Mouse (Mus musculus): ENCODE data around the gene Epha5.

DNA sequence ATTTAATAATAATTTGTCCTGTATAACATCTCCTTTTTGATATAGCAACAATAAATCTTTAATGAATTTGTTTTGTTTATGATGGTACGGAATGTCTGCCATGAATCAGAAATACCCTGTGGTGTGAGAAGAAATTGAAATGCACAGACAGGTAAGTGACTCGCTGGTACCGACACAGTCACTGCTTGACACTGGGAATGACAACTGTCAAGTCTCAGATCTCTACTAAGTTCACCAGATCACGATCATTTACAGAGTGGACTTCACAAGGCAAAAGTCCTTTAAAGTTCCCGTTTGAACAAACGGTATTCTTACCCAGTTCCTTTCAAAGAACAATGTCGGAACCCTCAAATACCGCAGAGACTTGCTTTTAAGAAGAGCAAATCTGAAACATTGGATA is 233.0 kb downstream of the Epha5 start:
- TF ChIP-seq POLR2A (IDR thresholded peaks at IDR 0.05; ENCODE audit: low read depth, low read length) (no peak), CTCF (conservative IDR thresholded peaks at IDR 0.05; ENCODE audit: insufficient read depth, insufficient read length, low read depth, low read length) (no peak)
